Mouse (Mus musculus): ENCODE measurements around the gene Sumo3.

GRCm38 (mm10) chr10:77607441-77607840 is 1.5 kb downstream of the Sumo3 start:
- TF ChIP-seq CTCF (IDR thresholded peaks at IDR 0.05; ENCODE audit: low read depth): no peak
- TF ChIP-seq EP300 (IDR thresholded peaks at IDR 0.05; ENCODE audit: low read depth): no peak

Measured in heart, postnatal 0 days (tissue).